Mouse (Mus musculus): ENCODE data around the gene Creb3l1. TPM values are rescaled to one million over a fixed set of nuclear protein-coding genes. Genes with fewer than 3 reads are reported as not detected.

The Creb3l1 gene
- polyA plus RNA-seq, 1 experiment from 2014 or later = 1.0 TPM

DNA sequence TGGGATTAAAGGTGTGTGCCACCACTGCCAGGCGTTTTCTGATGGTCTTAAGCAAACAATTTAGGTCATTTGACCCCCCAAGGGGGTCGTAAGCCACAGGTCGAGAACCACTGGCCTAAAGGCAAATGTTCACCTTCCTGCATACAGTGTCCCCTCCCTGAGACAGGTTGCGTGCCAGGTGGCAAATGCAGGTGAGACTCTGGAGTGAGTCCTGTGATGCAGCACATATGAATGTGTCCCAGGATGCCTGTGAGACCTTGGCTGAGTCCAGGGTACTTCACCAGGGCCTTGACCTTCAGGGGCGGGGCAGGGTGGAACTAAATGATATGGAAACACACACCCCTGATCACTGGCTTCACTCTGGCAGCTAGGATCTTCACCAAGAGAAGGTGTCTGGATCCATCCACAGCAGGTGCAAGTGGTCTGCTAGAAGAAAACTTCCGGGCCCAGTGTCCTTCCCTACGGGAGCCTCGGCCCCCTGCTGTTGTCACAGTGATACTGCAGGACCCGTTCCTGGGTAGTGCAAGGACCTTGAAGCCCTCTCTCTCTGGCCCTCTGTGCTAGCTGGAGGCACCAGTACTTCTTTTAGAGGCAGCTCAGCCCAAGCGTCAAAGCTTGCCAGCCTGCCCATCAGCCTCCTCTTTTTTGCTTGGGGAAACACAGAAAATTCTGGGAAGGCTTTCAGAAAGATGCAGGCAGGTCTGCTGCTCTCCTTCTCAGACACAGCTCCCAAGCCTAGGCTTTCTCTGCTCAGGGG is 65.4 kb downstream of the Creb3l1 start:
- Histone ChIP-seq H3K9me3 (no peaks in the 10 kb centered on the region), H3K4me1 (peaks cover 53% of the 10 kb centered on the region), H3K27me3 (no peaks in the 10 kb centered on the region), H3K36me3 (no peaks in the 10 kb centered on the region), H3K9ac (replicated peaks) (no peak overlapping the region), H3K4me2 (replicated peaks) (no peak overlapping the region), H3K4me3 (no peak overlapping the region), H3K27ac (replicated peaks) (no peak overlapping the region)
- WGBS = 47% methylated on average over 10 of the region's 10 CpGs
- ATAC-seq (replicated peaks) = no peak

DNA sequence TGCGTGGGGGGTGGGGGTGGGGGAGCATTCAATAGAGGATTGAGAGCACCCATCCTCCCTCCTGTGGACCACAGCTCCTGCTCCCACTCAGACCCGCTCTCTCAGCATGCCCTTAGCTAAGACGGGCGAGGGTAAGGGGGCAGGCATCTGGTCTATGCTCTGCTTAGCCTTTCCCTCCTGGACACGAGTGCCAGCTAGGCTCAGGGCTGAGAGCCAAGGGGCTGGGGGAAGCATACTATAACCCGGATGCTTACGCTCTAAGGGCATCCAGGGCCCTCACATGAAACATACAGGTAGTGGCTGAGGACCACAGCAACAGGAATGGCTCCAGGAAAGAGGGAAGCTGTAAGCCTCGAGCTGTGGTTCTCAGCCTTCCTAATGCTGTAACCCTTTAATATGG is 66.3 kb downstream of the Creb3l1 start:
- 68% methylated on average over 8 of the region's 8 CpGs for WGBS

DNA sequence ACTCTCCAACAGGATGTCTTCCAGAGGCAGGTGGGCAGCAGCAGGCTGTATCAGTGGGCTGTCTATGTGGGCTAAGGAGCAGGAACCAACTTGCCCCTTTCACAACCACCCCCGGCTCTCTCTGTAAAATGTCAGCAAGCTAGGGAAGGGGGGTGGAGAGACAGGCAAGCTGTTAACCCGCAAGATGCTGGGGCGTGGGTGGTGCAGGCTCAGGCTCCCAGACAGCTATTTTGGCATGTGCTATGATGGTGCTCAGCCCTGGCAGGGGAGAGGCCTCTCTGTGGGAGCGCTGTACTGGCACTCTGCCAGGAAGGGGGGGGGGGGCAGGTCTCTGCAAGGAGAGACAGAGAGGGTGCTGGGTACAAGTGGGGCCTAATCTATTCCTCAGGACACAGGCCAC is 67.2 kb downstream of the Creb3l1 start:
- H3K4me1 ChIP-seq = peaks cover 47% of the 10 kb centered on the region
- 0 out of 2 replicates have a peak overlapping the region, but pooled peaks have one; percentile 5 for H3K9ac ChIP-seq (replicated peaks)
- H3K9me3 ChIP-seq = no peaks in the 10 kb centered on the region
- H3K36me3 ChIP-seq = no peaks in the 10 kb centered on the region
- H3K4me2 ChIP-seq (replicated peaks) = no peak overlapping the region; the same call in 1 of the 2 replicates
- ATAC-seq (replicated peaks) = peak; percentile 83
- no peak overlapping the region for H3K4me3 ChIP-seq
- 13% methylated on average over 4 of the region's 4 CpGs for WGBS
- no peaks in the 10 kb centered on the region for H3K27me3 ChIP-seq
- H3K27ac ChIP-seq (replicated peaks) = peak overlapping the region; percentile 76

More for the DNA sequence above, 66.3 kb downstream of the Creb3l1 start:
- ATAC-seq (replicated peaks) = no peak
- Histone ChIP-seq H3K9ac (replicated peaks) (no peak overlapping the region), H3K27me3 (no peaks in the 10 kb centered on the region), H3K36me3 (no peaks in the 10 kb centered on the region), H3K27ac (replicated peaks) (0 out of 2 replicates have a peak overlapping the region, but pooled peaks have one; percentile 76), H3K4me1 (peaks cover 56% of the 10 kb centered on the region), H3K9me3 (no peaks in the 10 kb centered on the region), H3K4me3 (no peak overlapping the region), H3K4me2 (replicated peaks) (no peak overlapping the region)

- Histone ChIP-seq H3K36me3 (no peaks in the 10 kb centered on the region), H3K4me3 (no peak overlapping the region), H3K27me3 (no peaks in the 10 kb centered on the region), H3K4me2 (replicated peaks) (no peak overlapping the region), H3K9me3 (no peaks in the 10 kb centered on the region), H3K27ac (replicated peaks) (peak overlapping the region; percentile 44; the same call in 1 of the 2 replicates), H3K4me1 (peaks cover 43% of the 10 kb centered on the region), H3K9ac (replicated peaks) (no peak overlapping the region)
- no peak for ATAC-seq (replicated peaks)
- 81% methylated on average over 6 of the region's 6 CpGs for WGBS
Measured at GRCm38 (mm10) chr2:91955875-91956274, 68.4 kb downstream of the Creb3l1 start.

DNA sequence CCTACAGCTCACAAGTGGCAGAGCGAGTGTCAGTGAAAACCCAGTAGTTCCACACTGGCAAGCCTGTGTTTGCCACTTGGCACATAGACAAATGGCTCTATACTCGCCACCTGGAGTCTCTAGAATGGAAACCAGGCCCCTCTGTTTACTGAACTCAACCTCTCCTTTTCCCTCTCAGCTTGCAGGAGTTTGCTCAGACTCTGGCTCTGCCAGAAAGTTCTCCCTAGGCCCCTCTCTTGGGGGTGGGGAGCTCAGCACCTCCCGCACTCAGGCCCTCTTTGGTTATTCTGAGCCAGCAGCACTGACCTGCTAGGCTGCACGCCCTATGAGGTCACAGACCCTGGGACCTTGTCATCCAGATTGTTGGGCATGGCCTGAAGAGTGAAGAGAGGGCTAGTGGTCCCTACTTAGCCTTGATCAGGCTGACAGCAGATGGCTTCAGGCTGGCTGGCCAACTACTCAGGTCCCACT is 69.1 kb downstream of the Creb3l1 start:
- H3K27me3 ChIP-seq = no peaks in the 10 kb centered on the region
- no peaks in the 10 kb centered on the region for H3K9me3 ChIP-seq
- no peak overlapping the region for H3K9ac ChIP-seq (replicated peaks)
- no peak overlapping the region for H3K4me3 ChIP-seq
- no peak for ATAC-seq (replicated peaks)
- H3K27ac ChIP-seq (replicated peaks) = peak overlapping the region; percentile 44; the same call in 1 of the 2 replicates
- 71% methylated on average over 4 of the region's 4 CpGs for WGBS
- H3K4me2 ChIP-seq (replicated peaks) = no peak overlapping the region
- H3K4me1 ChIP-seq = peaks cover 50% of the 10 kb centered on the region
- H3K36me3 ChIP-seq = no peaks in the 10 kb centered on the region

DNA sequence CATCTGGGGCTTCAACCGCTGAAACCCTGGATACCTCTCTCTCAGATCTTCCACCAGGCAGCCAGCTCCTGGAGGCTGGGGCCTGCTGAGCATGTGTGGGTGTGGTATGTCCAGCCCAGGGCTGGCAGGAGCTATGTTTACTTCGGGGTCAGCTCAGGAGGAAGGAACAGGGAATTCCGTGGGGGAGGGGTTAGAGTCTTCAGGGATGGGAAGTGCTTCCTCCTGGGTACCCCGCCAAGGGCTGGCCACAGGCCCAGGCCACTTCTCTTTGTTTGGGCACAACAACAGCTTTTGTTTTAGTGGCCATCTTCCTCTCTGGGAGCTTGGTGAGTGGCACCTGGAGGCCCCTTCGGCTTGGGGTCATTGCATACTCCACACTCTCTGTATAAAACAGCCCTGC is 70.5 kb downstream of the Creb3l1 start:
- no peak overlapping the region for H3K9ac ChIP-seq (replicated peaks)
- no peaks in the 10 kb centered on the region for H3K27me3 ChIP-seq
- H3K4me3 ChIP-seq = no peak overlapping the region
- H3K9me3 ChIP-seq = no peaks in the 10 kb centered on the region
- H3K27ac ChIP-seq (replicated peaks) = no peak overlapping the region
- no peak overlapping the region for H3K4me2 ChIP-seq (replicated peaks)
- 22% methylated on average over 5 of the region's 5 CpGs for WGBS
- no peaks in the 10 kb centered on the region for H3K36me3 ChIP-seq
- peaks cover 58% of the 10 kb centered on the region for H3K4me1 ChIP-seq
- no peak for ATAC-seq (replicated peaks)

DNA sequence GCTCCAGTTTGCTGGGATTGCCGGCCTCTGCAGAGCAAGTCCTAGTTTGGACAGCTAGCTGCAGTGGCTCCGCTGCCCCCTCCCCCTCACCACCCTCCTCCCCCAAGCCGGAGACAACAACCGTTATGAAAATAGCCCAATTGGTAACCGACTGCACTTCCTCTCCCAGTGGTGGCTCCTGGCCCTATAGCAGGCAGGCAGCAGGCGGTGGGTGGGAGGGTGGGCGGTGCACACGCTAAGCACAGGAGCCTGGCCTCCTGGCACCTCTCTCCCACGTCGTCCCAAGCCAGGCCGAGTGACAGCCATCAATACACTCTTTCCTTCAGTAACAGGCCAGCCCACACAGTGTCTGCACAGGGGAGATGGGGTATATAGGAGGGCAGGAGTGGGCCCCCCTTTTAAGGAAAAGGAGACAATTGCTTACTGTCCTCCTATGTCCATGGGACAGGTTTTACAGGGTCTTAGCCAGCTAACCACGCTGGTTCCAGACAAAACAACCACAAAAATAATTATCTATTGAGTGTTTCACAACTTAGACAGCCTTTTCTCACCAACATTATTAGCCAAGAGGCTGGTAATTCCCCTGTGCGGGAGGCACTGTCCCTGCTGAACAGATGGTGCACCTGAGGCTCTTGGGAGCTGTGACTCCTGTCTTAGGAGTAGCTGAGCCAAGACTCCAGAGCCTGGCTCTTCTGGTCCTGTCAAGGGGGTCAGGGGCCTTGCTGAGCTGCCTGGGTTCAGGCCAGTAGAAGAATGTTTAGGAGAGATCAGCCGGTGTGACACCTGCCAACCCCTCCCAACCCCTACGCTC is 73.8 kb downstream of the Creb3l1 start:
- Histone ChIP-seq H3K27me3 (no peaks in the 10 kb centered on the region), H3K9ac (replicated peaks) (peak overlapping the region; percentile 22; the same call in 1 of the 2 replicates), H3K4me3 (no peak overlapping the region), H3K27ac (replicated peaks) (peak overlapping the region; percentile 84), H3K4me1 (peaks cover 55% of the 10 kb centered on the region), H3K4me2 (replicated peaks) (peak overlapping the region; percentile 30), H3K9me3 (no peaks in the 10 kb centered on the region), H3K36me3 (no peaks in the 10 kb centered on the region)
- peak; percentile 73 for ATAC-seq (replicated peaks)
- 12% methylated on average over 15 of the region's 15 CpGs for WGBS

GRCm38 (mm10) chr2:91949411-91950274 is 74.7 kb downstream of the Creb3l1 start:
- Histone ChIP-seq H3K4me1 (peaks cover 51% of the 10 kb centered on the region), H3K27ac (replicated peaks) (peak overlapping the region; percentile 84), H3K9ac (replicated peaks) (peak overlapping the region; percentile 22; the same call in 1 of the 2 replicates), H3K9me3 (no peaks in the 10 kb centered on the region), H3K4me2 (replicated peaks) (peak overlapping the region; percentile 30), H3K27me3 (no peaks in the 10 kb centered on the region), H3K4me3 (no peak overlapping the region), H3K36me3 (no peaks in the 10 kb centered on the region)
- ATAC-seq (replicated peaks) = peak; percentile 29
- 64% methylated on average over 17 of the region's 17 CpGs for WGBS

DNA sequence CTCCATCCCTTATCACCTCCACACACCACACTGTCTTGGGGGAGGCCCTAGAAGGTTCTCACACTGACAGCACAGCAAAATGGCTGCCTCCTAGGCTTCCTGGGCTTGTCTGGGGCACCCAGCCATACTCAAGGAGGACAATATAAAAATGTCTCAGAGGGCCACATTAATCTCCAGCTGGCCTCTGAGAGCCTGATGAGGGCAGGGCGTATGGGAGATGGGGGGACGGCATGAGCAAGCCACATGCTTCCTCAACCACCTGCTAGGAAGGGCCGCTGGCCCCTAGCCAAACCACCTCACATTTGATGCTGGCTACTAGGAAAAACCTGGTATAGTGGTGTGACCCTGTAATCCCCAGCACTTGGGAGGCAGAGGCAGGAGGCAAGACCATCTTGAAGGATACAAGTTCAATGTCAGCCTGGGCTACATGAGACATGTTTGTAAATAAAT is 75.5 kb downstream of the Creb3l1 start:
- Histone ChIP-seq H3K27me3 (no peaks in the 10 kb centered on the region), H3K4me1 (peaks cover 50% of the 10 kb centered on the region), H3K4me3 (no peak overlapping the region), H3K27ac (replicated peaks) (no peak overlapping the region; the same call in 1 of the 2 replicates), H3K4me2 (replicated peaks) (no peak overlapping the region), H3K36me3 (no peaks in the 10 kb centered on the region), H3K9ac (replicated peaks) (no peak overlapping the region), H3K9me3 (no peaks in the 10 kb centered on the region)
- WGBS = 60% methylated on average over 3 of the region's 3 CpGs
- no peak for ATAC-seq (replicated peaks)

- H3K9ac ChIP-seq (replicated peaks) = no peak overlapping the region
- H3K9me3 ChIP-seq = no peaks in the 10 kb centered on the region
- no peak overlapping the region for H3K4me3 ChIP-seq
- 84% methylated on average over 6 of the region's 6 CpGs for WGBS
- peak overlapping the region; percentile 58 for H3K27ac ChIP-seq (replicated peaks)
- H3K27me3 ChIP-seq = no peaks in the 10 kb centered on the region
- H3K36me3 ChIP-seq = no peaks in the 10 kb centered on the region
- H3K4me2 ChIP-seq (replicated peaks) = no peak overlapping the region
- ATAC-seq (replicated peaks) = no peak
- peaks cover 48% of the 10 kb centered on the region for H3K4me1 ChIP-seq
Measured at GRCm38 (mm10) chr2:91948151-91948509, 76.2 kb downstream of the Creb3l1 start.

DNA sequence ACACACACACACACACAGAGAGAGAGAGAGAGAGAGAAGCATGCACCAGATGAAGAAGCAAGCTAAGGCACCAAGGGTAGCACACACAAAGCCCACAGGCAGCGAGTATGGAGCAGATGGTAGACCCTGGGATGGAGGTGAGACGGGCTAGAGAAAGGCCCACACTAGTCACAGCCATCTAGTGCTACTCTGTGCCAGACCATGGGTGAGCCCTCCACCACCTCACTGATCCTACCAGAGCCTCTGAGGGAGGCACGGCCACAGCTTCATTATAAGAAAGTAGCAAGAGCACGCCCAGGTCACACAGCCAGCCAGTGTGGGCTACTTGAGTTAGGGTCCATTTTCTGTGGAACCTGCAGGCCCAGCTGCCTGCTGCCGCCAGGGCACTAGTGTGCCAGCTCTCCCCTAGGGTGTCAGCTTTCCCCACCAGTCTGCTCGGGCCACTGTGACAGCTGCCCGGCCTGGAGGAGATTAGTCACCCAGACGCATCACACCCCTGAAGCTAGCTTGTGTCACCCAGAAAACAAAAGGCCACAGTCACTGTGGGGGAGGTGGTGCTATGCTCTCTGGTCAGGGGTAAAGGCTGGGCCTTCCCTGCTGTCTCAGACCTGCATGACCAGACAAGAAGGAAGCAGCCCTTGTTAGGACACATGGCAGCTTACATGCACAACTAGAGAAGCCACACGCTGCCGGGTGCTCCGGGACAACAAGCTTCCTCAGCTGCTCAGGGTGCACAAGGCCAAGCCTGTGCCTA is 76.7 kb downstream of the Creb3l1 start:
- H3K27ac ChIP-seq (replicated peaks) = peak overlapping the region; percentile 58
- no peak for ATAC-seq (replicated peaks)
- H3K9me3 ChIP-seq = no peaks in the 10 kb centered on the region
- peaks cover 48% of the 10 kb centered on the region for H3K4me1 ChIP-seq
- H3K4me3 ChIP-seq = no peak overlapping the region
- H3K36me3 ChIP-seq = no peaks in the 10 kb centered on the region
- WGBS = 57% methylated on average over 11 of the region's 11 CpGs
- H3K27me3 ChIP-seq = no peaks in the 10 kb centered on the region
- H3K4me2 ChIP-seq (replicated peaks) = no peak overlapping the region
- no peak overlapping the region for H3K9ac ChIP-seq (replicated peaks)
